Mouse (Mus musculus) kidney, embryonic 14.5 days (tissue): Measurements from ENCODE around the gene Slc35a1. TPM values are rescaled to one million over a fixed set of nuclear protein-coding genes. Genes with fewer than 3 reads are reported as not detected.

Experiments used
- ATAC-seq: fragments of 200-750 bp; cut with Nextera tagmentation; 2 replicates; pipeline ENCODE4 v1.8.0; 2017; ENCODE audit warnings: moderate number of reproducible peaks, mild to moderate bottlenecking, moderate TSS enrichment, moderate library complexity; ENCODE audit not compliant: low FRiP score, low TSS enrichment
- H3K27ac ChIP-seq: fragments of 300-500 bp; sonication (generic); 2 replicates; pipeline ENCODE4 v1.5.1; 2014; ENCODE audit warnings: low read depth, mild to moderate bottlenecking, low read length, moderate library complexity, mixed read lengths
- H3K27me3 ChIP-seq: fragments of 300-500 bp; sonication (generic); 2 replicates; pipeline ENCODE4 v1.6.1; 2014; ENCODE audit warnings: mild to moderate bottlenecking, low read length; ENCODE audit not compliant: control insufficient read depth, insufficient read depth
- H3K36me3 ChIP-seq: fragments of 300-500 bp; sonication (generic); 2 replicates; pipeline ENCODE4 v1.6.1; 2014; ENCODE audit warnings: low read length, mixed read lengths; ENCODE audit not compliant: control insufficient read depth, insufficient read depth
- H3K4me1 ChIP-seq: fragments of 300-500 bp; sonication (generic); 2 replicates; pipeline ENCODE4 v1.6.1; 2014; ENCODE audit warnings: low read length, mixed read lengths; ENCODE audit not compliant: control insufficient read depth, insufficient read depth
- H3K4me2 ChIP-seq: fragments of 300-500 bp; sonication (generic); replicated peaks from 2 replicates; pipeline ENCODE4 v1.6.1; 2014; ENCODE audit warnings: low read depth, mild to moderate bottlenecking, low read length
- H3K4me3 ChIP-seq: fragments of 300-500 bp; sonication (generic); 2 replicates; pipeline ENCODE4 v1.5.1; 2014; ENCODE audit warnings: mild to moderate bottlenecking, low read length
- H3K9ac ChIP-seq: fragments of 300-500 bp; sonication (generic); 2 replicates; pipeline ENCODE4 v1.6.1; 2014; ENCODE audit warnings: low read depth, mild to moderate bottlenecking, low read length, moderate library complexity
- H3K9me3 ChIP-seq: fragments of 300-500 bp; sonication (generic); 2 replicates; pipeline ENCODE4 v1.6.1; 2016; ENCODE audit warnings: low read length; ENCODE audit not compliant: control insufficient read depth
- WGBS: fragments of 180-500 bp; shearing (Covaris S2); extraction: QIAGEN DNeasy Blood & Tissue Kit; methylation state at CpG from one replicate; pipeline ENCODE4 v1.1.7; 2014; 5-methylcytosine and 5-hydroxymethylcytosine counted together
- polyA plus RNA-seq: library from polyadenylated mRNA; unstranded; fragments of >200 nt; fragmentation: Nextera tagmentation; extraction: Ambion mirVana; gene quantifications from 2 replicates; pipeline ENCODE4 v1.2.1, GENCODE M21; 2014

Gene Slc35a1
- polyA plus RNA-seq, 1 experiment from 2014 or later, result 69.2 TPM

- no peak overlapping the region for H3K27ac ChIP-seq
These were observed 71.9 kb downstream of the Slc35a1 start for GRCm38 (mm10) chr4:34615303-34615702.

GRCm38 (mm10) chr4:34614630-34615094 lies 72.6 kb downstream of the Slc35a1 start, which contains the start of the genes Orc3 and Rars2:
TSS of gene Orc3 (minus strand) at chr4:34614944.
TSS of gene Rars2 (plus strand) at chr4:34614957.
- H3K4me3 ChIP-seq, result peak within 1 kb of the TSS; percentile 80
- under 1% methylated on average over 42 of the region's 42 CpGs for WGBS
- peak within 1 kb of the TSS; percentile 80 for H3K27ac ChIP-seq
- ATAC-seq, result peak; percentile 99
- H3K27me3 ChIP-seq, result no peaks in the 10 kb centered on the region
- H3K4me1 ChIP-seq, result peaks cover 13% of the 10 kb centered on the region
- peaks cover 9% of the 10 kb centered on the region; the same call in 1 of the 2 replicates for H3K36me3 ChIP-seq
- H3K9me3 ChIP-seq, result no peaks in the 10 kb centered on the region
- peak within 1 kb of the TSS; percentile 82 for H3K9ac ChIP-seq
- H3K4me2 ChIP-seq, result peak within 1 kb of the TSS; percentile 58

More at GRCm38 (mm10) chr4:34615303-34615702, 71.9 kb downstream of the Slc35a1 start:
- Histone ChIP-seq H3K9ac (peak overlapping the region; percentile 82), H3K36me3 (peaks cover 8% of the 10 kb centered on the region; the same call in 1 of the 2 replicates), H3K27me3 (no peaks in the 10 kb centered on the region), H3K4me2 (peak overlapping the region; percentile 58), H3K4me3 (peak overlapping the region; percentile 80), H3K9me3 (no peaks in the 10 kb centered on the region), H3K4me1 (peaks cover 13% of the 10 kb centered on the region)
- peak; percentile 28; the same call in 1 of the 2 replicates for ATAC-seq
- WGBS, result 2% methylated on average over 13 of the region's 13 CpGs

- Histone ChIP-seq H3K27me3 (no peaks in the 10 kb centered on the region), H3K4me1 (peaks cover 13% of the 10 kb centered on the region), H3K36me3 (peaks cover 13% of the 10 kb centered on the region; the same call in 1 of the 2 replicates), H3K9me3 (no peaks in the 10 kb centered on the region), H3K27ac (no peak overlapping the region), H3K4me3 (peak overlapping the region; percentile 80), H3K9ac (peak overlapping the region; percentile 82), H3K4me2 (peak overlapping the region; percentile 56)
- 53% methylated on average over 6 of the region's 6 CpGs for WGBS
- ATAC-seq, result no peak
These were observed 73.6 kb downstream of the Slc35a1 start for GRCm38 (mm10) chr4:34613571-34614145.

Other genes with a start within 250 kb of the Slc35a1 start
- 72.4 and 77.2 TPM in 2 replicates for gene Akirin2, start 136.5 kb downstream of the Slc35a1 start, polyA plus RNA-seq
- 80.3 and 111 TPM in 2 replicates for gene Orc3, start 72.5 kb downstream of the Slc35a1 start, polyA plus RNA-seq
- 68.9 and 75.5 TPM in 2 replicates for gene Rars2, start 72.5 kb downstream of the Slc35a1 start, polyA plus RNA-seq
- gene Cfap206, start 42.8 kb upstream of the Slc35a1 start, polyA plus RNA-seq, result 0.69 and 1.8 TPM in 2 replicates
- not detected in 2 replicates for gene Gm136, start 68.8 kb upstream of the Slc35a1 start, polyA plus RNA-seq
- gene Smim8, start 91.0 kb upstream of the Slc35a1 start, polyA plus RNA-seq, result 48.7 and 67.9 TPM in 2 replicates
- gene Zfp292, start 195.5 kb upstream of the Slc35a1 start, polyA plus RNA-seq, result 19.5 and 26.8 TPM in 2 replicates
- gene Cga, start 206.3 kb upstream of the Slc35a1 start, polyA plus RNA-seq, result not detected in 2 replicates